Mouse (Mus musculus) monocyte, adult 5-6 weeks (primary cell): ENCODE data around the gene Col6a6. TPM values are rescaled to one million over a fixed set of nuclear protein-coding genes. Genes with fewer than 3 reads are reported as not detected.

Source experiments
- ATAC-seq: fragments of 153-309, 156-312 bp; replicated peaks from 2 replicates; pipeline ENCODE4 v1.8.0; 2017; ENCODE audit warnings: mild to moderate bottlenecking; ENCODE audit not compliant: low TSS enrichment, insufficient number of reproducible peaks, severe bottlenecking, poor library complexity, low FRiP score
- total RNA-seq: library from RNA; stranded (forward); fragments of 200-1000, 200-491, 200-594 nt; gene quantifications from 3 replicates; pipeline ENCODE4 v1.2.3, GENCODE M21; 2017

Col6a6 gene
- total RNA-seq, 1 experiment from 2014 or later, result not detected

DNA sequence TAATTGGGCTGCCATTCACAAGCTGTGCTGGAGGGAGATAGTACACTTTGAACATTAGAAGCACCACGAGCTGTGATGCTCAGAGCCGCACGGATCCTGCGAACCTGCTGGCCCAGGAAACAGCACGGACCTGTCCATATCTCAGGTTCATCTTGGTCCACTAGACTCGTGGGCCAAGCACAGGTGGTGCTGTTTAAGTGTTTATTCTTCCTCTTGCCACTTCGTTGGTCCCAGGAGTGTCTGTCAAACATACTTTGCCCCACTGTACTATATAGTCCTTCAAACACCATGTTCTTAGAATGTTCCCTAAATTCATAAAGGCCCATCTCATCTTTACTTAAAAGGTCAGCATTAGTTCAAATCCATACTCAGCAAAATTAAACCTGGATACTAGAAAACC is 65.7 kb downstream of the Col6a6 start:
- ATAC-seq, result no peak

DNA sequence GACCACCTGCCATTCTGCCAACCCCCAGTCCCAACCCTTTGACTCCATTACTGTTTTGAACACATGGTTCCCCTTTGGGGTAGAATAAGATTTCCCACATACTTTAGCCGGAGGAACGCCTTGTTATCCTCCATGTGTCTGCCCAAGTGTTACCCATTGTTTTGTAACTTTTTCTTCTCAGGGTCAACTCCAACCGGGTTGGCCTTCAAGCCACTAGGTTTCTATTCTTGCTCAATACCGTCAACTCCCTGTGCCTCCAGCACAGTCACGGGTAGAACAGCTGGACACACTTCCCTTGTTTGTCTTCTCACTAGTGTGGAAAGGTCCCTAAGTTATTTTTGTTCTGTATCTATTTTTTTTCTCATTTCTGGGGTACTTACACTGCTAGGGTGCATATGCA is 69.1 kb downstream of the Col6a6 start:
- ATAC-seq, result no peak

DNA sequence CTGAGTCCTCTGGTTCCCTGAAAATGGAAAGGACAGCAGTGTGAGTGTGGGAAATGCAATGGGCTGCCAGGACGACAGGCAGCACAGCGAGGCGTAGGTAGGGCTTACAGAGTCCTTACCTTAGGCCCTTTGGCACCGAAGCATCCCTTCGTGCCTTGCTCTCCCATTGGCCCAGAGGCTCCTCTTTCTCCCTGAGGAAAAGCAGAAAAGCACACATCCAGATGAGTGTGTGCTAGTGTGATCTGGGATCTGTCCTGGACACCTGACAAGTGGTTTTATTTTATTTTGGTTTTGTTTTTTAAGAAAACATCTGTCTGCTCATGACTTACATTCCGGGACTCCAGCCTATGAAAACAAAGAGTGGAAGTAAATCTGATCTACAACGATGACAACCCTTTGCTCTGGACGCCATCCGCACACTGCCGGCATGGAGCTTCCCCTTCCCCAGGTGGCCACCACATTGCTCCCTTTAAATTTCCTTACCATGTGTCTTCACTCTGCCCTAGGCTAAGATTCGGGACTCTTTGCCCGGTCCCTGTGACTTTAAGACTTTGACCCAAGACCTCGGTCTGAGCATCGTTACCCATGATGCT is 69.7 kb downstream of the Col6a6 start:
- ATAC-seq, result no peak

DNA sequence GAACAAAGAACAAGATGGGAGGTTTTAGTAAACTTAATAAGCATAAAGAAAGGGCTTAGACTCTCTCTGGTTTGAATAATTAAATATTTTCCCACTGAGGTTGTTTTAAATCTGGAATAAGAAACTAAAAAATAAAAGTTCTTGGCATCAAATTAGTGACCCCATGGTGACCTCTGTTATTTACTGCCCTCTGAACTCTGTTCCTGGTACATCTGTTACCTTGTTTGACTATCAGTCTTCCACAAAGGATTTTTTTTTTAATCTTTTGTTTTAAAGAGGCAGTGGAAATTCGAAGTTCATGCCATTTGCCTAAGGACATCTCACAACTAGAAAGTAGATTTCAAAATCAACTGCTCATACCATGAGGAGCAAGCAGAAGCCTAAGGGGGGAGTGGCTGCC is 73.7 kb downstream of the Col6a6 start:
- no peak for ATAC-seq

DNA sequence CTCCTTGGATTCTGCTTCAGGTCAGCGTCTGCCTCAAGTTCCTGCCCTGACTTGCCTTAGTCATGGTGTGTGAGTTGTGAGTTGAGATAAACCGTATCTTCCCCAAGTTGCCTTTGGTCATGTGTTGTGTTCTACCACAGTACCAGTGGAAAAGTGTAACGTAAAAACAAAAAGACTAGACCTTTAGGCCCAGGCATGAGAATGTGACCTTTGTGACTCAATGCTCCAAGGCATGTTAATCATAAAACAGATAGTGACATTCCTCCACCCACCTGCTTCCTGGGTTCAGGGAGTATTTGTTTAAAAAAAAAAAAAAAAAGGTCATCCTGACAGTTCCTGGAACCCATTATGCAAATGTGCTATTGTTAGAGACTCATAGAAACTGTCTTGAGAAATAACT is 82.1 kb downstream of the Col6a6 start:
- no peak for ATAC-seq

DNA sequence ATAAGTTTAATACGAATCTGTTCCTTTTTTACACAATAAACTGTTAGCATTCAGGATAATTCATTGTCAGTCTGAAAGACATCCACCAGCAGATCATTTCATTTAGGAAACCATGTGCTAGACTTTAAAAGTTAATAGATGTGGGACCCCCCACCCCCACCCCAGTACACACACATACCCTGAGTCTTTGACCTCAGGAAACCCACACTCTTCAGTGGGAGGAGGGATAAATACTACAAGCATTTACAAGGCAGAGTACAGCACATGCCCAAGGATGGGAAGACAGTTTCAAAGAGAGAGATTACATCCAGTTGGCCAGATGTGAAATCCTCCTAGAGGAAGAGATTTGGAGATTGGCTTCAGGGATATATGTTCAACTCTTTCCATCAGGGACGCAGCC is 87.5 kb downstream of the Col6a6 start:
- no peak for ATAC-seq

DNA sequence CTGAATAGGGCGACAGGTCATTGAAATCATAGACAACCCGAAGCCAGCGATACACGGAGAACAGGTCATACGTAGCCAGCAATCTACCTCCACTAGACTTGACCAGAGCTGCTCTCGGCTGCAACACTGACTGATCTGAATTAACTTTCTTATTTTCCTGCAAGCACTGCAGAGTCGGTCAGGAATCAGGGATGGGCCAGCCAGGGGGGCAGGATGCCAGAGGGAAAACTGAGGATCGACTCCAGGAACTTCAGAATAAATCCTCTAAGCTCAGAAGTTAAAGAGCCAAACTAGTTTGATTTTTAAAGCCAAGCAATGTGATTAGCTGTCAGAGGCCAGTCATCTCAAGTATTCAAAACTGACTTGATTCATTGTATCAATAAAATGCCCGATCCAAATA is 88.5 kb downstream of the Col6a6 start:
- ATAC-seq, result no peak

DNA sequence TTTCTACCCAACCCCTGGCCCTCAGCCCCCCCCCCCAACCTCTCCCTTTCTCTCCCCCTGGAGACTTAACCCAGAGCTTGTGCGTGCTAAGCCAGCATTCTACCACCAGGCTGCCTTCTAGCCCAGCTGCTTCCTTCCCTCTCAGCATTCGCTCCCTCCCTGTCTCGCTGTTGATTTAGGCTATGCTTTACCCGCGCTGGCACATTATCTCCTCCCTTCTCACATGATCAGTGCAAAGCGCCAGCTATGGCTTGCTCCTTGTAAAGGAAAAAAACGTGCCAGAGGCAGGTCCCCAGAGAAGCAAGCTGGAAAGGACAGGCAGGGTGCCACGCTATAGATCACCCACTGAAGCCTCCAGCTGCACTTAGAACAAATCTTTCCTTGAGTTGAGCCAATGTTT is 90.5 kb downstream of the Col6a6 start:
- ATAC-seq, result no peak

DNA sequence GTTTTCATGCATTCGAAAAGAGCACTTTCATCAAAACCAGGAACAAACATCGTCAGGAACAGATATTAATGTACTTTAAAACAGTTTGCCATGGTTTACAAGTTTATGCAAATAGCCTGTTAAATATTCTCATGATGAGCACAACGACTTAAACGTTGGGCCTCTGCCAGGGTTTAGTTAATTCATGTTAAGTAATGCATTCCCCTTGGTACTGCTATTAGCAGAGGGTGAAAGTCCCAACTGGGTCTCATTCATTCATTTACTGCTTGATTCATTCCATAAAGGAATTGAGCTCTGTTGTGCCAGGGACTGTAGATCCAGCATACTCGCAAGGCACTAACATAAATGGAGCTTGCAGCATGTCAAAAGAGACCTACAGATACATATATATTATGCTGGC is 92.8 kb downstream of the Col6a6 start:
- ATAC-seq, result no peak

DNA sequence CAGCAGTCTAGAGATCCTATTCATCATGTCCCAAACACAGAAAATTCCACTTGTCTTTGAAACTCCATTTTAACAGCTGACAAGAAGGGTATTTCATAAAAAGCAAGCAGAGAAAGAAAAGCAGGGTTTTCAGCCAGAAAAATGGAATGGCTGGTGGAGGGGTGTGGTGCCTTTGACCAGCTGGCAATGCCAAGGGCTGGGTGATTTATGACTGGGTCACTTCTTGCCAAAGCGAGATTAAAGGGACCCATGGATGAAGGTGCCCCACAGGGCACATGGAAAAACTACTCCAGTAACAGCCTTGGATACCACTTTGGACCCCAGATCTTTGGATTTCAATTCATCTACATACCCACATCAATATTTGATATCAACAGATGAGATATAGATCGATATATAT is 93.3 kb downstream of the Col6a6 start:
- no peak for ATAC-seq

DNA sequence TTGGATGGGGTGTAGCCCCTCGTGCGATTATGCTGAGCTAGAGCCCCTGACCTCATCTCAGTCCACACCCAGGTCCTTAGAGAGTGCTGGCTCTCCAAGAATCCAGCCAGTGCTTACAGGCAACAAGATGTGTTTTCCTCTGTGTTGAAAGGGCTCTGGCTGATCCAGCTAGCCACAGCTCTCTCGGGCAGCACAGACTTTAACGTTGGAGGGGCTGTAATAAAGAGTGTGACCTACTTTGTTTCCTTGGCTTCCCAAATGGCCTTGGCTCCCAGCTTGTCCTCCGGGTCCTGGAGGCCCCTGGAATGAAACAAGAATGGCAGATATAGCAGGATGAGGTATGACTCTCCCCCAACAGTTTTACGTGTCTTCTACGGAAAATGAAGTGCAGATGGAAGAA is 96.0 kb downstream of the Col6a6 start:
- no peak for ATAC-seq

DNA sequence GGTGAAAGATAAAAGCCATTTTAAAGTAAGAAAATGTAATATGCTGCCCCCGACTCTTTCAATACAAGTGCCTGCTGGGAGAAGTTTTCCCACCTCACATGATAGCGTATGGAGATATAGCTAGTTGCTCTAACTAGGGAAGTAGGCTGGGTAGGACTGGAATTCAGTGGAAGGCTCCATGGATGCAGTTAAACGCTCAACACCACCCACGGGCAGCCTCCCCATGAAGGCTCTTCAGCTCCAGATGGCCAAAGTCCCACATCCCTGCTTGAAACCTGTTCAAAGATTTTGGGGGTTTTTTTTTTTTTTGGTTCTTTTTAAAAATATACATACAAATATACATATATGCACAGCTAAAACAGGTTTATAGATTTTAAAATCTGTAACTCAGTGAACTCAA is 107.5 kb downstream of the Col6a6 start:
- no peak for ATAC-seq

DNA sequence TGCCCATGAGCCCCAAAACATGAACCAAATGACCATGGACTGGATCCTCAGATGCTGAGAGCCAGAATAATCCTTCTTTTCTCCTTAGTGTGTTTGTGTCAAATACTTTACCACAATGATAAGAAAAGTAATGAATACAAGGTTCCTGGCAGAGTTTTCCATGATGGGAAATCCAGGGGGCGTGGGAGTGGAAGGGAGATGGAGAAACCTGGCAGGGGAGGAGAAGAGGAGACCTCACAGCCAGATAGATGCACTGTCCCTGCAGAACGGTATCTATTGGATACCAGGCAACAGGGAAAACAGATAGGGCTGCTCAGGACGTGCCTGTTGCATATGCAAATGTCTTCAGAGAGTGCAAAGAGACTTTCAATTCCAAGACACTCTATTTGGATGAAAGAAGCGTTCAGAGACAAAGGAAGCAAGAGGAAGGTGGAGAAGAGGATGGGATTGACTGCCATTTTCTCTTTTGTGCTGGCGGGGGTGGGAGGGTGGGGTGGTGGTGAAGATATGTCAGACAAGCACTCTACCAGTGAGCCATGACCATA is 108.0 kb downstream of the Col6a6 start:
- ATAC-seq, result no peak

DNA sequence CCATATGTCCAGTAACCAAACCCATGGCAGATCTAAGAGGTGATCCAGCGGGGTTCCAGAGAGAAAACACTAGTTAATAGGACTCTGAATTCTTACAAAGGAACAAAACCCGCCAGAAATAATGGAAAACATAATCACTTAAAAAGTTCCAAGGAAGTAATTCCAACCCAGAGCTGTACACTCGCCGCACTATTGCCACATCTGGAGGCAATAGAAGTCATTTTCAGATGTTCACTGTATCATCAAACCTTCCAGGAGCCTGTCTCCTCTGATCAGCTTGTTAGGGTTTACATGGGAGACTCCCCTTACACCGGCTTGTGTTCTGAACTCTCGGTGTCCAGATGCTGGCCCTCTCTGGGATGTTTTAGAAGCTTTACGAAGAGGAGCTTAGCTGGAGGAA is 108.6 kb downstream of the Col6a6 start:
- no peak for ATAC-seq

DNA sequence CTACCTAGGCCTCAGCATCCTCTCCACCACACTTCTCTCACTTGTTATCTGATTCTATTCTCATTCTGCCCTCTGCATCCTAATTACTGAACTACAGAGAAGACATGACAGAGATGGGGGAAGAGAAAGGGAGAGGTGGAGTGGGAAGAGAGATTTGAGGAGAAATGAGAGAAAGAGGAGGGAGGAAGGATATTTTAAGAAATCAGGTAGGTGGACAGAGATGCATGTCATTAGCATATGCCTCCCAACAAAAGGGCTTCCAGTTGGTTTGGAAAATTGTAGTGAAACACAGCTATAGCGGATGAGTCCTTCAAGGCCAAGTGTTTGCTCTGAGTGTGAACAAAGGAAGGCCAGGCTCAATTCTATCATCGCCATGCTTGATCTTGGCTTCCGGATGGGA is 115.9 kb downstream of the Col6a6 start:
- ATAC-seq, result no peak

DNA sequence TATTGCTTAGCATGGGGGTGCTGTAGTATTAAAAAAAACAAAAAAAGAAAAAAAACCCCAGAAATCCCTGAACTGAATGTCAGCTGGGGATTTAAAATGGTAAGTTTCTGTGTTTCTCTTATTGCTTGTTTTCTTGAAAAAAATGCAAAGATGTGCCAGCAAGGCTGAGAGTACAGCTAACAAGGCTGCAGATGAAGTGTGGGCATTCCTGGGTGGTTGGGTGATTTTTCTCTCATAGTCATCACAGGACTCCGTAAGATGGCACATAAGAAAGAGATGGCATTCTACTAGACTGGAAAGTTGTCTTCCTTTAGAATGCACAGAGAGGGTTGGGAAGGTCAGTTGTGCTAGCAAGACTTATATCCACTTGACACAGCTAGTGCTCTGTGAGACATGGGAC is 122.9 kb downstream of the Col6a6 start:
- no peak for ATAC-seq

DNA sequence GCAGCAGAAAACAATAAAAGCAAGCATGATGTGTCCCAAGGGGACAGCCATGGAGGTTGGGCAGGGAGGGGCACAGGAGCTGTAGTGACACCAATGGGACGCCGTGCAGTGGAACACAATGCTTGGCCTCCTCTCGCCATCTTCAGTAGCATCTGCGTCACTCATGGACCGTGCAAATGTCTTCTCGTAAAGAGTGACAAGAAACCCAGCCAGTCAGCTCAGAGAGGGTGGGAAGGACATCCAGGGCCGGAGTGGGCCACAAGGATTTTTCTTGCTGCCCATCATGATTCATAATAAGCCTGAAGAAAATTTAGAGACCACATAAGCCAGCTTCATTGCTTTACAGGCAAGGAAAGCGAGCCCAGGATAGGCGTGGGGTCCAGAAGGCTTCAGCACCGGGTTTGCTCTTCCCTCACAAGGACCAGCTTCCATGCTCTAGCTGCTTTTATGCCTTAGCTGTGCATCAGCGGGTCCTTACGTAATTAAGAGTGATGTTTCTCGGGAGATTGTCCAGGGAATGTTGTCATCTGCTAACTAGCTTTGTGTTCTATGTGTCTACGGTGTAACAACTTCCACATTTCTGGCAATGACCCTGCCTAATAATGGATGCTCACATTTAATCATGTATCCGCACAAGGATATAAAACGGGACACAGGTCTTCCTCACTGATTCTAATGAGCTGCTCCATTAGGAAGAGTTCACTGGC is 123.6 kb downstream of the Col6a6 start:
- ATAC-seq, result no peak

DNA sequence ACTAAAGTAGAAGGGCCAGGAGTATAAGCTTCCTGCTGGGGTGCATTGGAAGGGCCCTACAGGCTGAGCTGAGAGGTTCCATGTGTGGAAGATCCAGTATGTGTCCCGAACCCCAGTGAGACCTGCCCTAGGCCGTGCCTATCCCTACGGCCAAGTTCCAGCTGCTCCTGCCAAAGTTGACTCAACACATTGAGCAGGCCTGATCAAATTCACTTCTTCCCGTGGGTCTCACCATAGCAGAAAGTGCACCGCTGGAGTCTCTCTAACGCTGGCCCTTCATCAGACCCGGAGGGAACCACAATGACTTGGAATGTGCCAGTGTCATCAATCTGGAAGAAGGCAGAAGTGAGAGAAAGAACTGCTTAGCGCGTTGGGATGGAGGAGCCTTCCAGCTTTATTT is 126.0 kb downstream of the Col6a6 start:
- no peak for ATAC-seq

DNA sequence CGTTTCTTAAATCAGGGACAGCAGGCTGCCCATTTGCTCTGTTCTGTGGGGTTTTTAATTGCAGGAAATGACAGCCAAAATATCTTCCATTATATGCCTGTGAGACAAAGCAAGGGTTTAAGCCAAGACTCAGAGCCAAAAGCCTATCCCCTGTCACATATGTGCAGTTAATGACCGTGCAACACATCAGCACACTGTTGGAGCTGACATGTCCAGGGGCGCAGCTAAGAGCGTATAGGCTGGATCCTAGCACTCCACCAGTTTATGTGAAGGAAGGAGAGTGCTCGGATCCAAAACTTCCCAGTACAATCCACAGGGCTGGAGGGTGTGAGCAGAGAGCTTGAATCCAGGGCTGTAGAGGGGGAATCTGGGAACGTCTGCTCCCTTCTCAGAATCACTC is 127.3 kb downstream of the Col6a6 start:
- ATAC-seq, result no peak

DNA sequence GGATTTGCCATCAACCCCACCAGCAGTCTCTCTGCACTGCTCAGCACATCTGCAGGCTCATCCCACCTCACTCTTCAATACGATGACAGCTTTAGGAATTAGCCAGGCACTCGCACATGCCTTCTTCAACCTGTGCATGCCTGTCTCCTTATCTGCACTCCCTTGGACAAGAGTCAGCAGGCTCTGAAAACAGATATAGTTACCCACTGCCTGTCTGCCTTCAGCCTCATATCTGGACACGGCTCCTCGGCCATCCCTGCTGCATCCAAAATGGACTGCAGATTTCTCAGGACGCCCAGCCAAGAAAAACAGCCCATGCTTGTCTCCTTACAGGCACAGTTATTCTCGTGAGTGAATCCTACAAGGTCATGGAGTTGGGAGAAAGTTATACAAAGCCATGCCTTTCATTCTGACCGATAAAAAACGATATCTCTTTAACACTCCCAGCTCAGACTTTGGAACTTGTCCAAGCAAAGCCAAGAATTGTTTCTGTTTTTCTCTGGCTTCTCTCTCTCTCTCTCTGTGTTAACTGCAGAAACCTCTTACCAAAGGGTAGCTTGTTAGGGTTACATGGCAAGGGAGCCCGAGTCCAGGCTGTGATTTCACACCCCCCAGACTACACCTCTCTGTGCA is 130.1 kb downstream of the Col6a6 start:
- ATAC-seq, result no peak
